Mouse (Mus musculus): Measurements from ENCODE around the gene Srgap2. TPM values are rescaled to one million over a fixed set of nuclear protein-coding genes. Genes with fewer than 3 reads are reported as not detected.

Gene Srgap2
- 16.8 and 18.6 TPM in 2 replicates for polyA plus RNA-seq (2015; fragmentation: Nextera tagmentation; extraction: Ambion mirVana)

DNA sequence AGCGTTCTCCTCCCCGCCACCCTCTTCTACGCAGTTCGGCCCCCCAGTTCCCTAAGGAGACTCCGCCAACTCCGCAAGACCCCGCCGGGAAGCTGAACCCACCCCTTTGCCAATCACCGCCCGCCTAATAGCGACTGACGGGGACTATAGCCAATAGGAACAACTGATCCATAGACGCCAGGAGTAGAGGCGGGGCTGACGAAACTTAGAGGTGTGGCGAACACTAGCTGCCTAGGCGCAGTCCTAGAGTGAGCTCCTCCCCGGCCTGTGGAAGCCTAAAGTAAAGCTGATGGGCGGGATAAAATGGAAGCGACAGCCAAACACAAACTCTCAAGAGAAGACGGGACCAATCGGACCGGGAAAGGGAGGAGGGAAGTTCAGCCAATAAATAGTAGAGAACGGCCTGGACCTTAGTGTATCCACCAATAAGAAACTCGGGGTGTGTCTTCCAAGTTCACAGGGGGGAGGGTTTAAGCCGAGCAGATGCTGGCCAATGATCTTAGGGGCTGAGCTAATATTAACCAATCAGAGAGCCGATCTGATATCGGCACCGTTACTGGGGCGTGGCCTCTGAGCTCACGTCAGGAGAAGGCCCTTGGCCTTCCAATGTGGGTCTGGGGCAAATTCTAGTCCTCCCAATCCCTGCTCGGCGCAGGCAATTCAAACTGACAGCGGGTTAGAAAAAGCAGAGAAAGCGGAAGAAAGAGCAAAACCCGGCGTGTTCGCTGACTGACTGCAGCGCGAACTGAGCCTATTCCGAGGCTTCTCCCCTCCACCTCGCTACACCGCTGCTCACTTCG is at the start of gene Srgap2, which contains the start of gene Fam72a:
Gene Srgap2 (minus strand): TSS at position 72 of the 800 bp plus-strand sequence.
Gene Fam72a (plus strand): TSS at position 623 of the 800 bp plus-strand sequence.

DNA sequence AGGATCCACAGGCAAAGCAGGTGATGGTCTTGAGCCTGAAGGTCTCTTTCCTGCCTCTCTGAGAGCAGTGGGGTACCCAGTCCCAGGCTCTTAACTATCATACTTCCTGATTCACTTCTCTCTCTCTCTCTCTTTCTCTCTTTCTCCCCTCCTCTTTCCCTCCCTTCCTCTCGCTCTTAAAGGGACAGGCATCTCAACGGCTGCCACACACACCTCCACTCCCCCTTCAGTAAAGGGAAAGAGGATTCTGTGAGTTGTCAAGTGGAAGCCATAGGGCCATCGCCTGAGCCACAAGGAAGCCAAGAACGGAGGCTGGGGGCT is 247.7 kb downstream of the Srgap2 start, which contains the start of gene Ikbke:
Gene Ikbke (minus strand): TSS at position 151 of the 321 bp plus-strand sequence.

DNA sequence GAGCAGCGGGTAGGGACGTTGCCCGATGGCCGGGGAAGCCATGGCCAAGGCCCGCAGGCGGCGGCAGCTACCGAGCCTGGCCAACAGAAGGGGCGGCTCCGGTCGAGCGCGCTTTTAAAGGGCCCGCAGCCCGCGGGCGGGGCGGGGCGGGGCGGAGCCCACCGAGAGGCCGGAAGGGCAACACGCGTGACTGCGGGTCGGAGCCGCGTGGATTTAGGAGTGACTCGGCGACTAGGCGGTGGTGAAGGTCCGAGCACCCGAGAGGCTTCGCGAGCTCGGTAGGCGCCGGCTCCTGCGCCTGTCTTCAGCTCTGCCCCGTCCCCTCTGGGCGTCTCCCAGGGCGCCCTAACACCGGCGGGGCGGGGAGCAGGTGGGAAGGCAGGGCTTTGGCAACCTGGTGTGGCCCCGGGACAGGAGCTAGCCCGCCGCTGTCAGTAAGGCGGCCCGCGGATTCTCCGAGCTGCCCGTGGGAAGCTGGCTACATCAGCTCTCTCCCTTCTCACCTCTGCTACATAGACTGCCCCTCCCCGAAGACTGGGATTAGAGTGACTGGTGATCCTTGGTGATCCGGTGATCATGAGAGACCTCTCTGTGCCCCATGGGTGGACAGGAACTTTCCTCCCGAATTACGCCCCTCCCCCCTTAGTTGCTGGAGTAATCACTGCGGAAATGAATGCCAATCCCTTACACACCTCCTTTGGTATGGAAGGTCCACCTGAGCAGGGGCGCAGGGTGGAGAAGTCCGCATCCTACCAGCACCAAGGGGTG is 281.9 kb downstream of the Srgap2 start, which contains the start of gene Rassf5:
Gene Rassf5 (minus strand): TSS at position 170 of the 768 bp plus-strand sequence.

Small RNAs within 50 kb of the gene (microRNA-seq; reads per million reads assigned to microRNA genes)
- 0 reads per million in 2 experiments for gene Gm24273

Other genes with a start within 250 kb of the Srgap2 start
- 1.7 and 2.5 TPM in 2 replicates for gene Ikbke, start 247.7 kb downstream of the Srgap2 start, polyA plus RNA-seq (2015; fragmentation: Nextera tagmentation; extraction: Ambion mirVana)
- 1.5 and 1.8 TPM in 2 replicates for gene Fam72a, start 551 bp upstream of the Srgap2 start, polyA plus RNA-seq (2015; fragmentation: Nextera tagmentation; extraction: Ambion mirVana)
- 0.04 and 0.06 TPM in 2 replicates for gene Avpr1b, start 71.9 kb upstream of the Srgap2 start, polyA plus RNA-seq (2015; fragmentation: Nextera tagmentation; extraction: Ambion mirVana)
- gene Ctse, start 111.0 kb upstream of the Srgap2 start, polyA plus RNA-seq (2015; fragmentation: Nextera tagmentation; extraction: Ambion mirVana): 0.23 and 0.43 TPM in 2 replicates
- 8.0 and 13.2 TPM in 2 replicates for gene Rab7b, start 161.3 kb upstream of the Srgap2 start, polyA plus RNA-seq (2015; fragmentation: Nextera tagmentation; extraction: Ambion mirVana)
- gene Slc26a9, start 216.7 kb upstream of the Srgap2 start, polyA plus RNA-seq (2015; fragmentation: Nextera tagmentation; extraction: Ambion mirVana): 0.09 TPM in 1 of 2 replicates, not detected in the other

Measured in skeletal muscle tissue, postnatal 0 days (tissue).